Mouse (Mus musculus): ENCODE results near the gene Ints2. TPM values are rescaled to one million over a fixed set of nuclear protein-coding genes. Genes with fewer than 3 reads are reported as not detected.

Gene Ints2
- 8.0 and 9.4 TPM in 2 replicates for polyA plus RNA-seq (2012; rRNA removed)

GRCm38 (mm10) chr11:86257460-86258076, at the start of gene Ints2:
Ints2 (minus strand) TSS chr11:86257575.

GRCm38 (mm10) chr11:86201037-86201786, 56.2 kb downstream of the Ints2 start, which contains the start of gene Brip1:
Brip1 (minus strand) TSS chr11:86201193.

Other genes starting within 250 kb of the Ints2 start
- 3.2 and 3.5 TPM in 2 replicates for gene Brip1, start 56.4 kb downstream of the Ints2 start, polyA plus RNA-seq (2012; rRNA removed)
- gene Med13, start 100.0 kb upstream of the Ints2 start, polyA plus RNA-seq (2012; rRNA removed): 5.6 and 7.2 TPM in 2 replicates
- 3.3 and 3.9 TPM in 2 replicates for gene Rnft1, start 227.1 kb upstream of the Ints2 start, polyA plus RNA-seq (2012; rRNA removed)